In genomic region chr7:140903212-140903611, GRCm38 (mm10) we compare ENCODE assay signal across 8 mouse cellular contexts. TPM values are rescaled to one million over a fixed set of nuclear protein-coding genes. Genes with fewer than 3 reads are reported as not detected.
DNase-seq lines count a peak whose midpoint lies in the region; ATAC-seq and TF ChIP-seq lines count a peak whose summit lies in the region.

No protein-coding gene starts in this region.

- ATAC-seq in liver, embryonic 15.5 days (ENCODE audit: insufficient read depth), result 0 out of 2 replicates have a peak, but pooled peaks have one; percentile 14
- ATAC-seq in neural tube, embryonic 13.5 days (ENCODE audit: low read depth), result peak; percentile 62
- ATAC-seq in stomach, postnatal 0 days (ENCODE audit: low FRiP score, low TSS enrichment), result peak; percentile 64

- H3K36me3 ChIP-seq in liver, embryonic 15.5 days (replicated peaks), result peaks cover 11% of the 10 kb centered on the region
- H3K36me3 ChIP-seq in neural tube, embryonic 13.5 days, result peaks cover 16% of the 10 kb centered on the region
- peaks cover 3% of the 10 kb centered on the region; the same call in 1 of the 2 replicates for H3K36me3 ChIP-seq in stomach, postnatal 0 days (ENCODE audit: control insufficient read depth, insufficient read depth, low read length)

- no peaks in the 10 kb centered on the region; the same call in 1 of the 2 replicates for H3K27me3 ChIP-seq in liver, embryonic 15.5 days
- no peaks in the 10 kb centered on the region for H3K27me3 ChIP-seq in neural tube, embryonic 13.5 days
- no peaks in the 10 kb centered on the region for H3K27me3 ChIP-seq in stomach, postnatal 0 days (ENCODE audit: control insufficient read depth, insufficient read depth, low read length)

- 24% methylated on average over 13 of the region's 13 CpGs for WGBS in liver, embryonic 15.5 days (ENCODE audit: insufficient replicate concordance)
- WGBS in neural tube, embryonic 13.5 days, result 24% methylated on average over 13 of the region's 13 CpGs
- WGBS in stomach, postnatal 0 days, result 27% methylated on average over 13 of the region's 13 CpGs

- H3K9ac ChIP-seq in liver, embryonic 15.5 days, result no peak overlapping the region
- peak overlapping the region; percentile 41 for H3K9ac ChIP-seq in neural tube, embryonic 13.5 days
- H3K9ac ChIP-seq in stomach, postnatal 0 days (ENCODE audit: low read length), result no peak overlapping the region

- 0 out of 2 replicates have a peak overlapping the region, but pooled peaks have one; percentile 6 for H3K27ac ChIP-seq in liver, embryonic 15.5 days (replicated peaks)
- H3K27ac ChIP-seq in neural tube, embryonic 13.5 days (replicated peaks), result no peak overlapping the region
- H3K27ac ChIP-seq in stomach, postnatal 0 days (replicated peaks), result no peak overlapping the region

- TF ChIP-seq CTCF in stomach, postnatal 0 days (IDR thresholded peaks at IDR 0.05; ENCODE audit: low read depth), result peak; percentile 94

- DNase-seq in 3T3-L1 (ENCODE audit: low read depth, low spot score), result peak; percentile 74
- DNase-seq in adrenal gland, adult 8-10 months, result peak; percentile 55
- DNase-seq in embryo, embryonic 11.5 days (ENCODE audit: low read depth, low spot score), result peak; percentile 64
- peak; percentile 74 for DNase-seq in heart, adult 8-10 months (ENCODE audit: low spot score)
- peak; percentile 86 for DNase-seq in kidney, postnatal 14 days
- DNase-seq in stomach, postnatal 0 days (ENCODE audit: low spot score), result peak; percentile 79

- peaks cover 9% of the 10 kb centered on the region; the same call in 1 of the 2 replicates for H3K4me1 ChIP-seq in liver, embryonic 15.5 days (replicated peaks)
- H3K4me1 ChIP-seq in neural tube, embryonic 13.5 days (replicated peaks), result peaks cover 7% of the 10 kb centered on the region; the same call in 1 of the 2 replicates
- H3K4me1 ChIP-seq in stomach, postnatal 0 days (replicated peaks; ENCODE audit: control insufficient read depth, insufficient read depth), result no peaks in the 10 kb centered on the region

- TF ChIP-seq EP300 in stomach, postnatal 0 days (optimal IDR thresholded peaks at IDR 0.05), result no peak

- H3K4me2 ChIP-seq in liver, embryonic 15.5 days, result no peak overlapping the region
- no peak overlapping the region for H3K4me2 ChIP-seq in neural tube, embryonic 13.5 days
- no peak overlapping the region for H3K4me2 ChIP-seq in stomach, postnatal 0 days (replicated peaks; ENCODE audit: low read depth)

- no peak overlapping the region for H3K4me3 ChIP-seq in liver, embryonic 15.5 days (replicated peaks)
- no peak overlapping the region for H3K4me3 ChIP-seq in neural tube, embryonic 13.5 days
- no peak overlapping the region for H3K4me3 ChIP-seq in stomach, postnatal 0 days (ENCODE audit: low read depth, low read length)

- no peaks in the 10 kb centered on the region for H3K9me3 ChIP-seq in liver, embryonic 15.5 days (replicated peaks)
- H3K9me3 ChIP-seq in neural tube, embryonic 13.5 days, result no peaks in the 10 kb centered on the region
- no peaks in the 10 kb centered on the region for H3K9me3 ChIP-seq in stomach, postnatal 0 days (ENCODE audit: control insufficient read depth, low read length)

RNA-seq across cellular contexts. Expression of gene Cox8b, which starts 3.0 kb away (rescaled TPM):
- 100 to 1,000 TPM in 3 of 4 experiments, 10 to 100 TPM in 1; 73.2 to 522 (median 364) TPM for total RNA-seq in adrenal gland, adult 8-10 months (2022)
- total RNA-seq in heart, adult 8-10 months (2022), result 1,000 to 10,000 TPM; 2,926 to 3,503 (median 3,138) TPM
- polyA plus RNA-seq in liver, embryonic 15.5 days (2015; fragmentation: Nextera tagmentation; extraction: Ambion mirVana), result 2.5 and 3.6 TPM in 2 replicates
- 0.91 TPM in 1 of 2 replicates, not detected in the other for polyA plus RNA-seq in neural tube, embryonic 13.5 days (2015; fragmentation: Nextera tagmentation; extraction: Ambion mirVana)
- polyA plus RNA-seq in stomach, postnatal 0 days (2015; fragmentation: Nextera tagmentation; extraction: Ambion mirVana), result 1.3 and 2.6 TPM in 2 replicates

RNA-seq across cellular contexts. Expression of gene Nlrp6, which starts 17.5 kb away (rescaled TPM):
- 1 to 10 TPM; 1.4 to 4.0 (median 2.9) TPM for total RNA-seq in adrenal gland, adult 8-10 months (2022)
- total RNA-seq in heart, adult 8-10 months (2022), result not detected
- polyA plus RNA-seq in liver, embryonic 15.5 days (2015; fragmentation: Nextera tagmentation; extraction: Ambion mirVana), result 4.8 and 7.0 TPM in 2 replicates
- 0.10 and 0.18 TPM in 2 replicates for polyA plus RNA-seq in neural tube, embryonic 13.5 days (2015; fragmentation: Nextera tagmentation; extraction: Ambion mirVana)
- 1.6 and 1.7 TPM in 2 replicates for polyA plus RNA-seq in stomach, postnatal 0 days (2015; fragmentation: Nextera tagmentation; extraction: Ambion mirVana)

RNA-seq across cellular contexts. Expression of gene Sirt3, which starts 21.1 kb away (rescaled TPM):
- 10 to 100 TPM; 33.4 to 48.7 (median 41.0) TPM for total RNA-seq in adrenal gland, adult 8-10 months (2022)
- 10 to 100 TPM; 67.8 to 72.6 (median 69.6) TPM for total RNA-seq in heart, adult 8-10 months (2022)
- polyA plus RNA-seq in liver, embryonic 15.5 days (2015; fragmentation: Nextera tagmentation; extraction: Ambion mirVana), result 20.0 and 21.5 TPM in 2 replicates
- polyA plus RNA-seq in neural tube, embryonic 13.5 days (2015; fragmentation: Nextera tagmentation; extraction: Ambion mirVana), result 42.3 and 46.8 TPM in 2 replicates
- 17.9 and 19.0 TPM in 2 replicates for polyA plus RNA-seq in stomach, postnatal 0 days (2015; fragmentation: Nextera tagmentation; extraction: Ambion mirVana)

RNA-seq across cellular contexts. Expression of gene Psmd13, which starts 21.4 kb away (rescaled TPM):
- total RNA-seq in adrenal gland, adult 8-10 months (2022), result 100 to 1,000 TPM; 113 to 125 (median 116) TPM
- 10 to 100 TPM; 80.4 to 85.4 (median 84.0) TPM for total RNA-seq in heart, adult 8-10 months (2022)
- polyA plus RNA-seq in liver, embryonic 15.5 days (2015; fragmentation: Nextera tagmentation; extraction: Ambion mirVana), result 133 TPM in 2 replicates
- polyA plus RNA-seq in neural tube, embryonic 13.5 days (2015; fragmentation: Nextera tagmentation; extraction: Ambion mirVana), result 258 and 283 TPM in 2 replicates
- polyA plus RNA-seq in stomach, postnatal 0 days (2015; fragmentation: Nextera tagmentation; extraction: Ambion mirVana), result 160 and 166 TPM in 2 replicates

RNA-seq across cellular contexts. Expression of gene Pgghg, which starts 38.0 kb away (rescaled TPM):
- total RNA-seq in adrenal gland, adult 8-10 months (2022), result 10 to 100 TPM; 37.1 to 69.0 (median 52.9) TPM
- 1 to 10 TPM; 3.8 to 5.3 (median 4.3) TPM for total RNA-seq in heart, adult 8-10 months (2022)
- polyA plus RNA-seq in liver, embryonic 15.5 days (2015; fragmentation: Nextera tagmentation; extraction: Ambion mirVana), result 6.0 and 6.6 TPM in 2 replicates
- 7.6 and 8.2 TPM in 2 replicates for polyA plus RNA-seq in neural tube, embryonic 13.5 days (2015; fragmentation: Nextera tagmentation; extraction: Ambion mirVana)
- polyA plus RNA-seq in stomach, postnatal 0 days (2015; fragmentation: Nextera tagmentation; extraction: Ambion mirVana), result 10.1 and 12.3 TPM in 2 replicates

Comparison
In these comparisons a context has a peak if more than half of its experiments do, and no peak if none do; other contexts are left out.
1. ATAC-seq: peak in every context shown above with its lines; median percentile 64 in stomach, postnatal 0 days; 62 in neural tube, embryonic 13.5 days; 14 in liver, embryonic 15.5 days.